Mouse (Mus musculus) thymus, postnatal 14 days (tissue): ENCODE measurements around the gene Srarp.

Experiments
- DNase-seq: peaks from one replicate; pipeline ENCODE4 v3.0.0; 2021

The Srarp gene

GRCm38 (mm10) chr4:141387093-141387784 lies 48.7 kb downstream of the Srarp start:
- DNase-seq: peak; percentile 77

- DNase-seq: no peak
Observed at GRCm38 (mm10) chr4:141386150-141386549, 49.8 kb downstream of the Srarp start.

GRCm38 (mm10) chr4:141385275-141385674 lies 50.6 kb downstream of the Srarp start:
- DNase-seq: peak; percentile 55
